Mouse (Mus musculus): ENCODE measurements around the gene Btbd9.

DNA sequence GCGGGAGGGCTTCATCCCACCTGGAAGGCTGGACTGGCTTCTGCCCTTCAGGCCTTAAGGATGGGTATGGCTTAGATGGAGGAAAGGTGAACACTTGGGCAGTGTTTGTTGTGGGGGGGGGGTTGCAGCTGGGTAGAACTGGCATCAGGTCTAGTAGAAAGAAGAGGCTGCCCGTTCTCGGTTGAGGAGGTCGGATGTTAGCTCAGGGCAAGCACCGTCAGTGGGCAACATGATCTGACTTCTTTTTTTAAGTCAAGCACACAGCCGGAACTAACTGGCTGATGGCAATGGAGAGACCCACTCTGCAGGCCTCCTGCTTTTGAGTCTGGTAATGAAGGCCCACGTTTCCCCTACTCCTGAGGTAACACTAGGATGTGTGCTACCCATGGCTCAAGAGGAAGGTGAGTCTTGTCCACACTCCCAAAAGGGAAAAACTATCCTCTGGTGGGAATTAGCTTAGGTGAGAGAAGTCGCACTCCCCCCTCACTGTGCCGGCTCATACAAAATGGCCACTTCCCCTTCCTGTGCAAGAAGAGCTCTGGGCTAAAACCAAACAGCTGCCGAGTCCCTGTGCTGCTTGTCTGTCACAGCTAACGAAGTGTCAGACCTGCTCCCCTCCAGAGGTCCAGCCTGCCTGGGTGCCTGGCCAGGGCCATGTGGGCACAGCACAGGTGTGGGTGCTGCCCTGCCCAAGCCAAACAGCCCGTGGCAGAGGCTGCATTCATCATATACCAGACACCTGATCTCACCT lies 378.8 kb downstream of the Btbd9 start:
- TF ChIP-seq POLR2AphosphoS2 (IDR thresholded peaks at IDR 0.05; ENCODE audit: insufficient read length, low read depth) (no peak), CEBPB (IDR thresholded peaks at IDR 0.05; ENCODE audit: insufficient read depth, poor library complexity, severe bottlenecking) (no peak), POLR2A (IDR thresholded peaks at IDR 0.05; ENCODE audit: insufficient read length, low read depth) (no peak)
